Mouse (Mus musculus) spleen, adult 2 months (tissue): Measurements from ENCODE around the gene Il12rb1.

ENCODE experiments used
- CTCF ChIP-seq: fragments of 200-500 bp; IDR thresholded peaks from 2 replicates; pipeline ENCODE4 v1.5.1; 2011; ENCODE audit warnings: mild to moderate bottlenecking, inconsistent platforms; ENCODE audit not compliant: insufficient read depth, insufficient read length, insufficient replicate concordance; ENCODE audit errors: extremely low read depth
- POLR2A ChIP-seq: fragments of 200-500 bp; IDR thresholded peaks from 2 replicates; pipeline ENCODE4 v1.6.1; 2011; ENCODE audit warnings: low read depth, low read length, inconsistent platforms

- TF ChIP-seq CTCF: no peak
- peak; percentile 41 for TF ChIP-seq POLR2A
Observed at GRCm38 (mm10) chr8:70804481-70805206, 3.6 kb upstream of the Il12rb1 start, which contains the start of gene Mast3.
